Mouse (Mus musculus) cortical plate, adult 2 months (tissue): ENCODE measurements around the gene Il21r. TPM values are rescaled to one million over a fixed set of nuclear protein-coding genes. Genes with fewer than 3 reads are reported as not detected.
A peak's percentile ranks its signal among the peaks of the same experiment; 100 is the strongest.

ENCODE experiments used
- H3K27ac ChIP-seq: fragments of 200-500 bp; 2 replicates; pipeline ENCODE4 v1.5.1; 2012; ENCODE audit warnings: low read length, control low read depth, inconsistent platforms; ENCODE audit not compliant: insufficient read depth
- H3K4me1 ChIP-seq: fragments of 200-500 bp; 2 replicates; pipeline ENCODE4 v1.6.1; 2011; ENCODE audit warnings: low read length; ENCODE audit not compliant: control insufficient read depth, insufficient read depth
- H3K4me3 ChIP-seq: fragments of 200-500 bp; 2 replicates; pipeline ENCODE4 v1.5.1; 2011; ENCODE audit warnings: mild to moderate bottlenecking, low read length, control low read depth; ENCODE audit not compliant: insufficient read depth
- CTCF ChIP-seq: fragments of 200-500 bp; IDR thresholded peaks from 2 replicates; pipeline ENCODE4 v1.5.1; 2011; ENCODE audit warnings: mild to moderate bottlenecking, control low read depth, low read length; ENCODE audit not compliant: insufficient read depth; ENCODE audit errors: extremely low read depth
- POLR2A ChIP-seq: fragments of 200-500 bp; IDR thresholded peaks from 2 replicates; pipeline ENCODE4 v1.6.1; 2011; ENCODE audit warnings: mild to moderate bottlenecking, low read length, control low read depth; ENCODE audit not compliant: insufficient read depth; ENCODE audit errors: extremely low read depth
- polyA plus RNA-seq: library from polyadenylated mRNA; depleted of rRNA; stranded (reverse); fragments of >200 nt; gene quantifications from 2 replicates; pipeline ENCODE4 v1.2.3, GENCODE M21; 2012

The Il21r gene
- polyA plus RNA-seq, 1 experiment, result 1.5 TPM

- Histone ChIP-seq H3K27ac (no peak overlapping the region), H3K4me3 (no peak overlapping the region), H3K4me1 (no peaks in the 10 kb centered on the region)
- TF ChIP-seq POLR2A (no peak), CTCF (no peak)
Measured at GRCm38 (mm10) chr7:125573849-125574248, 29.4 kb upstream of the Il21r start.

GRCm38 (mm10) chr7:125574832-125575231 lies 28.4 kb upstream of the Il21r start:
- Histone ChIP-seq H3K4me3 (no peak overlapping the region), H3K27ac (no peak overlapping the region), H3K4me1 (no peaks in the 10 kb centered on the region)
- TF ChIP-seq POLR2A (no peak), CTCF (no peak)

GRCm38 (mm10) chr7:125575738-125576540 lies 27.3 kb upstream of the Il21r start:
- H3K4me3 ChIP-seq, result no peak overlapping the region
- H3K27ac ChIP-seq, result no peak overlapping the region
- no peaks in the 10 kb centered on the region for H3K4me1 ChIP-seq
- TF ChIP-seq CTCF (no peak), POLR2A (no peak)

GRCm38 (mm10) chr7:125576982-125577381 lies 26.2 kb upstream of the Il21r start:
- Histone ChIP-seq H3K4me1 (no peaks in the 10 kb centered on the region), H3K27ac (no peak overlapping the region), H3K4me3 (no peak overlapping the region)
- TF ChIP-seq CTCF (no peak), POLR2A (no peak)

- Histone ChIP-seq H3K27ac (no peak overlapping the region), H3K4me3 (no peak overlapping the region), H3K4me1 (no peaks in the 10 kb centered on the region)
- no peak for TF ChIP-seq POLR2A
- no peak for TF ChIP-seq CTCF
Measured at GRCm38 (mm10) chr7:125577486-125578088, 25.6 kb upstream of the Il21r start.

DNA sequence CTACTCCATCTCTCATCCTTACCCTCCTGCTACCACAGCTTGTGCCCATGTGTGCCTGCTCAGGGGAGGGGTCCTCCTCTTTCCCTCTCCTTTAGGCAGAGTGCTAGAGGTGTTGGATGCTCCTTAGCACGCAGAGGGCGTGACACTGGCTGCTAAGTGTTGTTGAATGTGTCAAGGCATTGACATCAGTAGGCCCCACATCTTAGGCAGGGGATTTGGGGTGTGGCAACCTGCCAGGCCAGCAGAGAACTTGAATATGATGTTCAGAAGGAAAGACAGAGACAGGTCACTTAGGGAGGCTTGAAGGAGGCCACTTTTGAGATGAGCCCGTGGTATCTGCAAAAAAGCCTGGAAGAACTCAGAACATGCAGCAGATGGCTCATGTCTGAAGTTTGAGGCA lies 25.1 kb upstream of the Il21r start:
- no peaks in the 10 kb centered on the region for H3K4me1 ChIP-seq
- H3K4me3 ChIP-seq, result no peak overlapping the region
- H3K27ac ChIP-seq, result no peak overlapping the region
- TF ChIP-seq CTCF (no peak), POLR2A (no peak)

DNA sequence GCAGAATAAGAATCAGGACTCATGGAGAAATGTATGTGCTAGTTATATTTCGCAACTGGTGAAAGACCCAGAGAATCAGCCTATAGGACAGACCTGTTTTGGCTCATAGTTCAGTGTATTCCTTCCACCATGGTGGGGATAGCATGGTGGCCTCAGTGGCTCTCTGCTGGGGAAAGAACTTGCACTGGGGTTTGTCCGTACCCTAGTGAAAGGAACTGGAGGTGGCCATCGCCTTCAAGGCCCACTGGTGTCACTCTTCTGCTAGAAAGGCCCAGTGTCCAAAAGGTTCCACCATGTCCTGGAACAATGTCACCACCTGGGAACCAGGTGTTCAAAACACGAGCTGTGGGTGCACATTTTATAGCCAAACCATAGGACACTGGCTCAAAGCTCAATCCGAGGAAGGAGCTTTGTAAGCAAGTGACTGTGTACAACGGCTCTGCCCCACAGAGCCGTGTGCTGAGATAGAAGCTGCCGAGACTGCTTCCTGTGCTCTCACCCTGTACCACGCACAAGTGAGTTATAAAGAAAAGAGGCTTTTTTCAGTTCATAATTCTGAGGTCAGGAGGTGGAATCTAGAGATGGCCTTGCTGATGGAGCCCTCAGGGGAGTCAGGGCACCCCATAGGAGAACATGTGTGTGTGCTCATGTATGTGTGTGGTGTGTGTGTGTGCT lies 23.5 kb upstream of the Il21r start:
- no peak for TF ChIP-seq POLR2A
- no peak for TF ChIP-seq CTCF
- Histone ChIP-seq H3K4me1 (no peaks in the 10 kb centered on the region), H3K27ac (no peak overlapping the region), H3K4me3 (no peak overlapping the region)

- H3K4me3 ChIP-seq, result no peak overlapping the region
- H3K27ac ChIP-seq, result no peak overlapping the region
- no peak for TF ChIP-seq POLR2A
- TF ChIP-seq CTCF, result no peak
- no peaks in the 10 kb centered on the region for H3K4me1 ChIP-seq
Measured at GRCm38 (mm10) chr7:125580220-125580549, 23.0 kb upstream of the Il21r start.

DNA sequence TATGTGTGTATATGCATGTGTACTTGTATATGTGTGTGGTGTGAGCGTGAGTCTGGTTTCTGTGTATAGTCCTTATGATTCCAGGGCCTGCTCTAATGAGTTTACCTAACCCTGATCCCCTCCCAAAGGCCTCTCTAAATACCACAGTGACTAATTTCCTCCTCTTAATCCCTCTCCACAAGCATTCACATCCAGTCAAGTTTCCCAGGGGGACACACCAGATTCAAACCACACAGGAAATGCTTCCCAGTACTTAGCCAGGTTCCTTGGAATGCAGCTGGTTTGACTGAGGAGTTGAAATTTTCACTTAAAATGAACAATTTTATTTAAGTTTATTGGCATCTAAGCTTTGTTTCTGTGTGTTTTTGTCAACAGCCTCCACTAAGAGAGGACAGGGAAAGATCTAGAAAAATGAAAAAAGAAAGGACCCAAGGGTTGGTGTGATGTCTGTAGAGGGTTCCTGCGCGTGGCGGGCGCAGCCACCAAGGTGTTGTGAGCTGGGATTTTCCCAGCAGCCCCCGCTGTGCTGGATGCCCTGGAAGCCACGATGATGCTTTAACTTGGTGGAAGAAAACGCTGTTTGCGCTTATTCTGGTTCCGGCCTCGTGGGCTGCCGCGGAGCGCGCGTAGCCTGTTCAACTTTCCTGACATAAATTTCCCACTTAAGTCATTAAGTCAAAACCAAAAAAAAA lies 22.5 kb upstream of the Il21r start:
- Histone ChIP-seq H3K27ac (no peak overlapping the region), H3K4me3 (peak overlapping the region; percentile 28), H3K4me1 (no peaks in the 10 kb centered on the region)
- TF ChIP-seq CTCF (no peak), POLR2A (no peak)

GRCm38 (mm10) chr7:125581317-125581672 lies 21.9 kb upstream of the Il21r start:
- TF ChIP-seq POLR2A (no peak), CTCF (peak; percentile 91)
- no peaks in the 10 kb centered on the region; the same call in 1 of the 2 replicates for H3K4me1 ChIP-seq
- H3K27ac ChIP-seq, result no peak overlapping the region
- peak overlapping the region; percentile 28 for H3K4me3 ChIP-seq
